Mouse (Mus musculus) hindbrain, embryonic 10.5 days (tissue): ENCODE measurements around the gene Rnaseh2b. TPM values are rescaled to one million over a fixed set of nuclear protein-coding genes. Genes with fewer than 3 reads are reported as not detected.

Experiments
- DNase-seq: peaks from one replicate; pipeline ENCODE4 v3.0.0-alpha.2; 2017; ENCODE audit warnings: low spot score
- H3K27ac ChIP-seq: fragments of 300-500 bp; sonication (generic); 2 replicates; pipeline ENCODE4 v1.5.1; 2016; ENCODE audit warnings: mild to moderate bottlenecking, moderate library complexity
- H3K27me3 ChIP-seq: fragments of 300-500 bp; sonication (generic); 2 replicates; pipeline ENCODE4 v1.6.1; 2016; ENCODE audit warnings: mild to moderate bottlenecking; ENCODE audit not compliant: poor library complexity, insufficient read depth, severe bottlenecking
- H3K36me3 ChIP-seq: fragments of 300-500 bp; sonication (generic); 2 replicates; pipeline ENCODE4 v1.6.1; 2016; ENCODE audit warnings: mild to moderate bottlenecking, moderate library complexity
- H3K4me1 ChIP-seq: fragments of 300-500 bp; sonication (generic); replicated peaks from 2 replicates; pipeline ENCODE4 v1.6.1; 2016; ENCODE audit warnings: mild to moderate bottlenecking
- H3K4me3 ChIP-seq: fragments of 300-500 bp; sonication (generic); 2 replicates; pipeline ENCODE4 v1.5.1; 2016; ENCODE audit warnings: mild to moderate bottlenecking, moderate library complexity
- H3K9me3 ChIP-seq: fragments of 300-500 bp; sonication (generic); 2 replicates; pipeline ENCODE4 v1.6.1; 2016; ENCODE audit warnings: mild to moderate bottlenecking, moderate library complexity
- WGBS: fragments of 180-500 bp; shearing (Covaris S2); methylation state at CpG from one replicate; pipeline ENCODE4 v1.1.7; 2016; 5-methylcytosine and 5-hydroxymethylcytosine counted together
- polyA plus RNA-seq: library from polyadenylated mRNA; unstranded; fragments of >200 nt; fragmentation: Nextera tagmentation; extraction: Ambion mirVana; gene quantifications from 2 replicates; pipeline ENCODE4 v1.2.1, GENCODE M21; 2016

The Rnaseh2b gene
- polyA plus RNA-seq, 1 experiment from 2014 or later, result 60.7 TPM

- Histone ChIP-seq H3K4me3 (no peak overlapping the region), H3K27ac (no peak overlapping the region), H3K4me1 (no peaks in the 10 kb centered on the region), H3K27me3 (no peaks in the 10 kb centered on the region), H3K36me3 (no peaks in the 10 kb centered on the region), H3K9me3 (no peaks in the 10 kb centered on the region)
- DNase-seq, result no peak
- WGBS, result 90% methylated on average over 12 of the region's 12 CpGs
Observed at GRCm38 (mm10) chr14:62270698-62271396, 21.5 kb upstream of the Rnaseh2b start.

GRCm38 (mm10) chr14:62273604-62274003 lies 18.8 kb upstream of the Rnaseh2b start:
- no peak overlapping the region for H3K27ac ChIP-seq
- 91% methylated on average over 3 of the region's 3 CpGs for WGBS

GRCm38 (mm10) chr14:62282974-62283373 lies 9.4 kb upstream of the Rnaseh2b start:
- WGBS, result 80% methylated on average over 2 of the region's 2 CpGs
- no peak for DNase-seq
- H3K4me1 ChIP-seq, result no peaks in the 10 kb centered on the region
- H3K4me3 ChIP-seq, result no peak overlapping the region
- H3K9me3 ChIP-seq, result no peaks in the 10 kb centered on the region
- no peaks in the 10 kb centered on the region for H3K36me3 ChIP-seq
- no peak overlapping the region for H3K27ac ChIP-seq
- no peaks in the 10 kb centered on the region for H3K27me3 ChIP-seq

More at GRCm38 (mm10) chr14:62273604-62274003, 18.8 kb upstream of the Rnaseh2b start:
- no peak for DNase-seq
- Histone ChIP-seq H3K27me3 (no peaks in the 10 kb centered on the region), H3K4me3 (no peak overlapping the region), H3K36me3 (no peaks in the 10 kb centered on the region), H3K4me1 (no peaks in the 10 kb centered on the region), H3K9me3 (no peaks in the 10 kb centered on the region)

- Histone ChIP-seq H3K9me3 (no peaks in the 10 kb centered on the region), H3K4me3 (no peak overlapping the region), H3K27ac (no peak overlapping the region), H3K27me3 (peaks cover 40% of the 10 kb centered on the region), H3K4me1 (peaks cover 15% of the 10 kb centered on the region), H3K36me3 (no peaks in the 10 kb centered on the region)
- 98% methylated on average over 3 of the region's 3 CpGs for WGBS
- DNase-seq, result no peak
Observed at GRCm38 (mm10) chr14:62288731-62289130, 3.7 kb upstream of the Rnaseh2b start.

GRCm38 (mm10) chr14:62291406-62291987 lies 892 bp upstream of the Rnaseh2b start:
- DNase-seq, result no peak
- H3K27ac ChIP-seq, result no peak overlapping the region
- H3K4me1 ChIP-seq, result peaks cover 15% of the 10 kb centered on the region
- peaks cover 53% of the 10 kb centered on the region for H3K27me3 ChIP-seq
- H3K36me3 ChIP-seq, result no peaks in the 10 kb centered on the region
- WGBS, result 91% methylated on average over 1 of the region's 1 CpGs
- H3K4me3 ChIP-seq, result no peak overlapping the region
- H3K9me3 ChIP-seq, result no peaks in the 10 kb centered on the region

GRCm38 (mm10) chr14:62292166-62292487 lies 262 bp upstream of the Rnaseh2b start:
- H3K4me3 ChIP-seq, result peak overlapping the region; percentile 69
- H3K27me3 ChIP-seq, result peaks cover 53% of the 10 kb centered on the region
- H3K27ac ChIP-seq, result peak overlapping the region; percentile 88
- no peak for DNase-seq
- no peaks in the 10 kb centered on the region for H3K9me3 ChIP-seq
- 16% methylated on average over 4 of the region's 7 CpGs for WGBS
- H3K36me3 ChIP-seq, result no peaks in the 10 kb centered on the region
- H3K4me1 ChIP-seq, result peaks cover 15% of the 10 kb centered on the region

- no peaks in the 10 kb centered on the region for H3K4me1 ChIP-seq
- H3K27ac ChIP-seq, result no peak overlapping the region
- 80% methylated on average over 1 of the region's 1 CpGs for WGBS
- H3K27me3 ChIP-seq, result peaks cover 12% of the 10 kb centered on the region
- no peak overlapping the region for H3K4me3 ChIP-seq
- no peaks in the 10 kb centered on the region for H3K9me3 ChIP-seq
- no peak for DNase-seq
- H3K36me3 ChIP-seq, result no peaks in the 10 kb centered on the region
Observed at GRCm38 (mm10) chr14:62298808-62299207, 6.4 kb downstream of the Rnaseh2b start.

- Histone ChIP-seq H3K4me1 (no peaks in the 10 kb centered on the region), H3K27me3 (peaks cover under 1% of the 10 kb centered on the region; the same call in 1 of the 2 replicates), H3K4me3 (no peak overlapping the region), H3K36me3 (no peaks in the 10 kb centered on the region), H3K9me3 (no peaks in the 10 kb centered on the region), H3K27ac (no peak overlapping the region)
- no peak for DNase-seq
- WGBS, result 83% methylated on average over 3 of the region's 3 CpGs
Observed at GRCm38 (mm10) chr14:62300031-62300430, 7.6 kb downstream of the Rnaseh2b start.

GRCm38 (mm10) chr14:62307555-62307954 lies 15.2 kb downstream of the Rnaseh2b start:
- Histone ChIP-seq H3K9me3 (no peaks in the 10 kb centered on the region), H3K27ac (no peak overlapping the region), H3K4me3 (no peak overlapping the region), H3K27me3 (no peaks in the 10 kb centered on the region), H3K4me1 (0 out of 2 replicates have a peak, but pooled peaks cover 3% of the 10 kb centered on the region), H3K36me3 (no peaks in the 10 kb centered on the region)
- no peak for DNase-seq
- WGBS, result 98% methylated on average over 1 of the region's 1 CpGs

- WGBS, result 66% methylated on average over 2 of the region's 2 CpGs
- no peaks in the 10 kb centered on the region for H3K27me3 ChIP-seq
- no peak overlapping the region for H3K27ac ChIP-seq
- 0 out of 2 replicates have a peak, but pooled peaks cover 3% of the 10 kb centered on the region for H3K4me1 ChIP-seq
- DNase-seq, result no peak
- no peak overlapping the region for H3K4me3 ChIP-seq
- H3K36me3 ChIP-seq, result no peaks in the 10 kb centered on the region
- no peaks in the 10 kb centered on the region for H3K9me3 ChIP-seq
Observed at GRCm38 (mm10) chr14:62309026-62309425, 16.6 kb downstream of the Rnaseh2b start.

GRCm38 (mm10) chr14:62311672-62312071 lies 19.3 kb downstream of the Rnaseh2b start:
- no peak for DNase-seq
- Histone ChIP-seq H3K27me3 (no peaks in the 10 kb centered on the region), H3K9me3 (no peaks in the 10 kb centered on the region), H3K36me3 (no peaks in the 10 kb centered on the region), H3K4me1 (0 out of 2 replicates have a peak, but pooled peaks cover 3% of the 10 kb centered on the region), H3K4me3 (no peak overlapping the region), H3K27ac (no peak overlapping the region)
- WGBS, result 96% methylated on average over 1 of the region's 1 CpGs

- no peaks in the 10 kb centered on the region for H3K27me3 ChIP-seq
- 59% methylated on average over 6 of the region's 6 CpGs for WGBS
- H3K27ac ChIP-seq, result no peak overlapping the region
Observed at GRCm38 (mm10) chr14:62322581-62323344, 30.4 kb downstream of the Rnaseh2b start.

GRCm38 (mm10) chr14:62323457-62323856 lies 31.1 kb downstream of the Rnaseh2b start:
- H3K27ac ChIP-seq, result no peak overlapping the region
- H3K4me3 ChIP-seq, result no peak overlapping the region
- H3K9me3 ChIP-seq, result no peaks in the 10 kb centered on the region
- H3K36me3 ChIP-seq, result no peaks in the 10 kb centered on the region
- WGBS, result 94% methylated on average over 5 of the region's 5 CpGs
- no peak for DNase-seq
- peaks cover 15% of the 10 kb centered on the region for H3K4me1 ChIP-seq
- H3K27me3 ChIP-seq, result no peaks in the 10 kb centered on the region

More at GRCm38 (mm10) chr14:62322581-62323344, 30.4 kb downstream of the Rnaseh2b start:
- H3K4me1 ChIP-seq, result peaks cover 15% of the 10 kb centered on the region
- H3K4me3 ChIP-seq, result no peak overlapping the region
- H3K9me3 ChIP-seq, result no peaks in the 10 kb centered on the region
- no peak for DNase-seq
- H3K36me3 ChIP-seq, result no peaks in the 10 kb centered on the region
